Mouse (Mus musculus) intestine, embryonic 14.5 days (tissue): ENCODE measurements around the gene Ddx56. TPM values are rescaled to one million over a fixed set of nuclear protein-coding genes. Genes with fewer than 3 reads are reported as not detected.

Source experiments
- ATAC-seq: fragments of 200-750 bp; cut with Nextera tagmentation; replicated peaks from 2 replicates; pipeline ENCODE4 v1.8.0; 2017; ENCODE audit warnings: low read depth, moderate number of reproducible peaks, moderate TSS enrichment, moderate library complexity; ENCODE audit not compliant: low FRiP score, low TSS enrichment
- DNase-seq: peaks from one replicate; pipeline ENCODE4 v3.0.0-alpha.2; 2018; ENCODE audit warnings: low spot score
- H3K27ac ChIP-seq: fragments of 300-500 bp; sonication (generic); 2 replicates; pipeline ENCODE4 v1.5.1; 2014; ENCODE audit warnings: low read depth, mild to moderate bottlenecking, control low read depth
- H3K27me3 ChIP-seq: fragments of 300-500 bp; sonication (generic); replicated peaks from 2 replicates; pipeline ENCODE4 v1.6.1; 2014; ENCODE audit warnings: low read length, control low read depth; ENCODE audit not compliant: control insufficient read depth, insufficient read depth
- H3K36me3 ChIP-seq: fragments of 300-500 bp; sonication (generic); 2 replicates; pipeline ENCODE4 v1.6.1; 2014; ENCODE audit warnings: low read length, control low read depth; ENCODE audit not compliant: control insufficient read depth, insufficient read depth
- H3K4me1 ChIP-seq: fragments of 300-500 bp; sonication (generic); replicated peaks from 2 replicates; pipeline ENCODE4 v1.6.1; 2014; ENCODE audit warnings: low read length, control low read depth, mixed read lengths; ENCODE audit not compliant: control insufficient read depth, insufficient read depth
- H3K4me2 ChIP-seq: fragments of 300-500 bp; sonication (generic); 2 replicates; pipeline ENCODE4 v1.6.1; 2014; ENCODE audit warnings: low read length
- H3K4me3 ChIP-seq: fragments of 300-500 bp; sonication (generic); 2 replicates; pipeline ENCODE4 v1.5.1; 2014; ENCODE audit warnings: low read depth, low read length, control low read depth, mixed read lengths
- H3K9ac ChIP-seq: fragments of 300-500 bp; sonication (generic); 2 replicates; pipeline ENCODE4 v1.6.1; 2014; ENCODE audit warnings: mild to moderate bottlenecking, low read length
- H3K9me3 ChIP-seq: fragments of 300-500 bp; sonication (generic); 2 replicates; pipeline ENCODE4 v1.6.1; 2016; ENCODE audit warnings: low read length, control low read depth; ENCODE audit not compliant: control insufficient read depth
- WGBS: fragments of 180-500 bp; shearing (Covaris S2); extraction: QIAGEN DNeasy Blood & Tissue Kit; methylation state at CpG from one replicate; pipeline ENCODE4 v1.1.7; 2014; 5-methylcytosine and 5-hydroxymethylcytosine counted together
- polyA plus RNA-seq: library from polyadenylated mRNA; unstranded; fragments of >200 nt; fragmentation: Nextera tagmentation; extraction: Ambion mirVana; gene quantifications from 2 replicates; pipeline ENCODE4 v1.2.1, GENCODE M21; 2014

The Ddx56 gene
- polyA plus RNA-seq, 1 experiment from 2014 or later: 111 TPM

GRCm38 (mm10) chr11:6294632-6295031, 27.1 kb upstream of the Ddx56 start:
- peaks cover 6% of the 10 kb centered on the region; the same call in 1 of the 2 replicates for H3K4me1 ChIP-seq
- WGBS: 92% methylated on average over 4 of the region's 4 CpGs
- H3K4me2 ChIP-seq: no peak overlapping the region
- no peak overlapping the region for H3K4me3 ChIP-seq
- H3K36me3 ChIP-seq: peaks cover 28% of the 10 kb centered on the region
- DNase-seq (no peak), ATAC-seq (no peak)
- H3K9ac ChIP-seq: no peak overlapping the region
- H3K27ac ChIP-seq: no peak overlapping the region
- no peaks in the 10 kb centered on the region for H3K9me3 ChIP-seq
- H3K27me3 ChIP-seq: no peaks in the 10 kb centered on the region

- Histone ChIP-seq H3K4me3 (no peak overlapping the region), H3K4me1 (peaks cover 6% of the 10 kb centered on the region; the same call in 1 of the 2 replicates), H3K36me3 (peaks cover 19% of the 10 kb centered on the region), H3K27me3 (no peaks in the 10 kb centered on the region), H3K4me2 (no peak overlapping the region), H3K9ac (no peak overlapping the region), H3K27ac (no peak overlapping the region), H3K9me3 (no peaks in the 10 kb centered on the region)
- ATAC-seq: no peak
- WGBS: 92% methylated on average over 2 of the region's 2 CpGs
- DNase-seq: no peak
These were observed 26.0 kb upstream of the Ddx56 start for GRCm38 (mm10) chr11:6293601-6294000.

GRCm38 (mm10) chr11:6292988-6293349, 25.4 kb upstream of the Ddx56 start:
- peak overlapping the region; percentile 62 for H3K4me2 ChIP-seq
- peaks cover 12% of the 10 kb centered on the region for H3K36me3 ChIP-seq
- no peak overlapping the region for H3K9ac ChIP-seq
- peaks cover 6% of the 10 kb centered on the region; the same call in 1 of the 2 replicates for H3K4me1 ChIP-seq
- DNase-seq (no peak), ATAC-seq (no peak)
- H3K9me3 ChIP-seq: no peaks in the 10 kb centered on the region
- no peaks in the 10 kb centered on the region for H3K27me3 ChIP-seq
- H3K27ac ChIP-seq: no peak overlapping the region
- peak overlapping the region; percentile 89; the same call in 1 of the 2 replicates for H3K4me3 ChIP-seq
- 91% methylated on average over 4 of the region's 4 CpGs for WGBS

DNA sequence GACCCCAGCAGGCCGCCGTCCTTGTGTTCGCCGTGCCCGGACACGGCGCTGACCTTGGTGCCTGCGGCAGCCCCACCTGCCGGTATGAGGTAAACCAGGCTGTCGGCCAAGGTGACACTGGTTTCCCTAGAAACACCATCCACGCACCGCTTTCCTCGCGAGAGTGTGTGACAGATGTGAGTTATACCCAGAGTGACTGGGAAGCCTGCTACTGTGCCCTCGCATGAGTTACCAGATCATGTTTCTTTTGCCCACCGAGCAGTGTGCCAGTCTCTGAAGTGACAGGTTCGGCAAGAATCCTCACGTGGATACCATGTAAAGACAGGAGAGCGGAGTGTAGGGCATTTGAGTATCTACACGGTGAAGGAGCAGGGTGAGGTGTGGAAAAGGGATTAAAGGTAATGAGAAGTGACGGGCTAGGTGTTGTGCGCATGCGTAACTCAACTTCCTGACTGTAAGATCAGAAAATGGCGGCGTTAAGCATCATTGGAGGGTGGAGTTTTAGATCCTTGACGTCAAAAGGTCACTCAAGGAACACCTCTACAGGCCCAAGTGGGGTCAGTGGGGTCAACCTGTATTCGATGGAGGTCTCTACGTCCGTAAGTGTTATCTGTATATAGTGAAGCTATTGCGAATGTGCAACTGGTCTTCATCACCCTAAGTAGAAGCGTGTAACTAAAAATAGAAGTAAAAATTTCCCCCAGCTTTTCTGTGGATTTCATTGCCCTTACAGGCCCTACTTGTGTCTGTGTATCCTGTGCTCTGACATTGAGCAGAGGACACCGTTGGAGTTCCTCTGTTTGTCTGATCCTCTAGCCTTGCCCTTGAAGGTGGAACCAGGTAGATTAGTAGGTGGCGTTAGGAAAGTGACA, 24.8 kb upstream of the Ddx56 start:
- Histone ChIP-seq H3K9me3 (no peaks in the 10 kb centered on the region), H3K4me3 (peak overlapping the region; percentile 89), H3K4me1 (peaks cover 6% of the 10 kb centered on the region; the same call in 1 of the 2 replicates), H3K36me3 (peaks cover 6% of the 10 kb centered on the region), H3K4me2 (peak overlapping the region; percentile 62), H3K27ac (peak overlapping the region; percentile 84), H3K27me3 (no peaks in the 10 kb centered on the region), H3K9ac (peak overlapping the region; percentile 64)
- ATAC-seq (peak; percentile 18), DNase-seq (peak; percentile 91)
- WGBS: 13% methylated on average over 33 of the region's 33 CpGs

DNA sequence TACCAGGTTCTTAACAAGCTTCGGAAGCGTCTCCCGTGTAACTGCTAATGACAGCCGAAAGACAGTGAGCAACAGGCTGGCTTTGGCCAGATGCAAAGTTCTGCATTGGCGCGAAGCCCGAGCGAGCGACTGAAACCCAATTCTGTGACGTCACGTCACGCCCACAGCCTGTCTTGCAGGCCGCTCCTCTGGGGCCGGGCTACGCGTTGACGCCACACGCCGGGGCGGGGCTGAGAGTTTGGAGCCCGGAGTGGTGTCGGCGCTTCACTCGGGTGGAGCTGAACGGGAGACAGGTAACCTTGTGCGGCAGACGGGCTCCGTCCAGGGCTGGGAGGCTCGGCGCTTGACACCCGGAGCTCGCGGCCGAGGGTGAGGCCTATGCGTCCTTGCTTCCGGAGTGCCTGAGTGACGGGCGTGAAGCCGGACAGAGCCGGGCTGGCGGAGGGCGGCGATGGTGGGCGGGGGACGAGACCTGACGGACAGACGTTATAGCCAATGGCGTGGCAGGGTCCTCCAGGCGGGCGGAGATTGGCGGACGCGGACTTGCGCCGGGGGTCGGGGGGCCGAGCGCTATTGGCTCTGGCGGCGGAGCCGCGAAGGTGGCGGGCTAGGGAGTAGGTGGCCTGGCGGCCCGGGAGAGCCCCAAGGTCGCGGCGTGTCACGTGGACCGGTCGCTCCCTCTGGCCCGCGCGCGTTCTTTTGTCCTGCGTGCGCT, 24.0 kb upstream of the Ddx56 start, which contains the start of gene Ogdh:
Gene Ogdh, plus strand, starts transcription at position 233 of the 715 bp plus-strand sequence.
- Histone ChIP-seq H3K9ac (peak within 1 kb of the TSS; percentile 64), H3K4me3 (peak within 1 kb of the TSS; percentile 89), H3K36me3 (no peaks in the 10 kb centered on the region), H3K9me3 (no peaks in the 10 kb centered on the region), H3K27me3 (no peaks in the 10 kb centered on the region), H3K4me1 (peaks cover 6% of the 10 kb centered on the region; the same call in 1 of the 2 replicates), H3K4me2 (peak within 1 kb of the TSS; percentile 62), H3K27ac (peak within 1 kb of the TSS; percentile 84)
- 0% methylated on average over 68 of the region's 77 CpGs for WGBS
- DNase-seq: peak; percentile 100
- peak; percentile 98 for ATAC-seq

- Histone ChIP-seq H3K4me3 (peak overlapping the region; percentile 89), H3K4me2 (peak overlapping the region; percentile 62), H3K27me3 (no peaks in the 10 kb centered on the region), H3K9ac (peak overlapping the region; percentile 64), H3K9me3 (no peaks in the 10 kb centered on the region), H3K4me1 (peaks cover 6% of the 10 kb centered on the region; the same call in 1 of the 2 replicates), H3K36me3 (no peaks in the 10 kb centered on the region), H3K27ac (no peak overlapping the region)
- WGBS: 23% methylated on average over 3 of the region's 3 CpGs
- peak; percentile 56 for DNase-seq
- ATAC-seq: no peak
These were observed 23.3 kb upstream of the Ddx56 start for GRCm38 (mm10) chr11:6290883-6291282.

GRCm38 (mm10) chr11:6290138-6290537, 22.6 kb upstream of the Ddx56 start:
- no peak for ATAC-seq
- Histone ChIP-seq H3K4me3 (no peak overlapping the region), H3K9me3 (no peaks in the 10 kb centered on the region), H3K36me3 (no peaks in the 10 kb centered on the region), H3K4me2 (no peak overlapping the region), H3K9ac (no peak overlapping the region), H3K4me1 (peaks cover 6% of the 10 kb centered on the region; the same call in 1 of the 2 replicates), H3K27me3 (no peaks in the 10 kb centered on the region), H3K27ac (no peak overlapping the region)
- DNase-seq: no peak
- WGBS: 96% methylated on average over 3 of the region's 3 CpGs

DNA sequence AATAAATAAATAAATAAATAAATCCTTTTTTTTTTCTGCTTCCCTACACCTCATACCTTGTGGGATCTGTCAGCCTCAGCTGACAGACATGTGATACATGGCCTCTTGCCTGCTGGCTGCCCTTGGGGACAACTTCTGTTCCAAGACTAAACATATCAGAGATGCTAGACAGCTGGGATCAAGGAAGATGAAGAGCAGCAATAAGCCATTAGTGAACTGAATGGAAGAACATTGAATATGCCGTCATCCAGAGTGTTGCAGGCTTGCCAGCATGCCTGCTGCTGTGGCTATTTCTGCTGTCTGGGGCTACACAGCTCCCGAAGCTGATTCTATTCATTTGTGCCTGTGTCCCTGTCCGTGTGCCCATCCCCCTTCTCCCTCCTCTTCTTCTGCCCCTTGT, 15.4 kb upstream of the Ddx56 start:
- WGBS: 75% methylated on average over 3 of the region's 3 CpGs
- H3K4me1 ChIP-seq: no peaks in the 10 kb centered on the region
- H3K27ac ChIP-seq: no peak overlapping the region
- H3K9ac ChIP-seq: no peak overlapping the region
- DNase-seq (no peak), ATAC-seq (no peak)
- H3K4me2 ChIP-seq: no peak overlapping the region
- no peaks in the 10 kb centered on the region for H3K27me3 ChIP-seq
- no peaks in the 10 kb centered on the region for H3K9me3 ChIP-seq
- H3K36me3 ChIP-seq: no peaks in the 10 kb centered on the region
- H3K4me3 ChIP-seq: no peak overlapping the region
